Mouse (Mus musculus) brain, adult 10 weeks (tissue): ENCODE results near the gene Tm7sf2. TPM values are rescaled to one million over a fixed set of nuclear protein-coding genes. Genes with fewer than 3 reads are reported as not detected.

Source experiments
- polyA plus RNA-seq: library from polyadenylated mRNA; stranded (reverse); fragments of 350-450 nt; fragmentation: Illumina TruSeq; extraction: RNeasy Lipid Tissue Mini Kit (QIAGEN cat#74804); gene quantifications from one replicate; pipeline ENCODE4 v1.2.3, GENCODE M21; 2015; ENCODE audit warnings: low read depth, low replicate concordance

The Tm7sf2 gene
- polyA plus RNA-seq: 37.3 TPM

GRCm38 (mm10) chr19:6067724-6068415 is at the start of gene Tm7sf2:
Gene Tm7sf2 (minus strand): TSS chr19:6068373.

GRCm38 (mm10) chr19:6105586-6105985 is 37.4 kb upstream of the Tm7sf2 start, which contains the start of gene Naaladl1:
Gene Naaladl1 (plus strand): TSS chr19:6105782.

GRCm38 (mm10) chr19:6094119-6094518 is 25.9 kb upstream of the Tm7sf2 start, which contains the start of gene AC131692.1:
Gene AC131692.1 (plus strand): TSS chr19:6094419.

GRCm38 (mm10) chr19:6084478-6085248 is 16.5 kb upstream of the Tm7sf2 start, which contains the start of the genes Zfpl1 and Cdca5:
Gene Zfpl1 (minus strand): TSS chr19:6084956.
Gene Cdca5 (plus strand): TSS chr19:6084983.

GRCm38 (mm10) chr19:6082156-6082555 is 14.0 kb upstream of the Tm7sf2 start, which contains the start of gene Gm28374:
Gene Gm28374 (minus strand): TSS chr19:6082256.

GRCm38 (mm10) chr19:6079983-6080480 is 11.9 kb upstream of the Tm7sf2 start, which contains the start of gene Tmem262:
Gene Tmem262 (plus strand): TSS chr19:6080033.

GRCm38 (mm10) chr19:6076564-6077393 is 8.6 kb upstream of the Tm7sf2 start, which contains the start of gene Vps51:
Gene Vps51 (minus strand): TSS chr19:6077231.

GRCm38 (mm10) chr19:6061021-6061533 is 7.1 kb downstream of the Tm7sf2 start, which contains the start of gene Znhit2:
Gene Znhit2 (plus strand): TSS chr19:6061192.

GRCm38 (mm10) chr19:6057313-6058096 is 10.7 kb downstream of the Tm7sf2 start, which contains the start of the genes Mrpl49 and Fau:
Gene Mrpl49 (minus strand): TSS chr19:6057785.
Gene Fau (plus strand): TSS chr19:6057844.

GRCm38 (mm10) chr19:6046294-6047153 is 21.6 kb downstream of the Tm7sf2 start, which contains the start of gene Syvn1:
Gene Syvn1 (plus strand): TSS chr19:6046576.

GRCm38 (mm10) chr19:6015511-6016315 is 52.5 kb downstream of the Tm7sf2 start, which contains the start of gene Capn1:
Gene Capn1 (minus strand): TSS chr19:6015897.

Other genes with a start within 250 kb of the Tm7sf2 start
- 14.4 TPM for gene Frmd8, start 193.1 kb downstream of the Tm7sf2 start, polyA plus RNA-seq
- gene Slc25a45, start 190.6 kb downstream of the Tm7sf2 start, polyA plus RNA-seq: 5.1 TPM
- gene Tigd3, start 174.2 kb downstream of the Tm7sf2 start, polyA plus RNA-seq: 3.6 TPM
- gene Dpf2, start 155.4 kb downstream of the Tm7sf2 start, polyA plus RNA-seq: 58.0 TPM
- gene Cdc42ep2, start 143.6 kb downstream of the Tm7sf2 start, polyA plus RNA-seq: 9.0 TPM
- gene Pola2, start 104.2 kb downstream of the Tm7sf2 start, polyA plus RNA-seq: 7.5 TPM
- not detected for gene Slc22a20, start 82.2 kb downstream of the Tm7sf2 start, polyA plus RNA-seq
- gene Capn1, start 52.5 kb downstream of the Tm7sf2 start, polyA plus RNA-seq: 17.9 TPM
- 33.6 TPM for gene Syvn1, start 21.8 kb downstream of the Tm7sf2 start, polyA plus RNA-seq
- 61.3 TPM for gene Mrpl49, start 10.6 kb downstream of the Tm7sf2 start, polyA plus RNA-seq
- 1,093 TPM for gene Fau, start 10.5 kb downstream of the Tm7sf2 start, polyA plus RNA-seq
- 30.1 TPM for gene Znhit2, start 7.2 kb downstream of the Tm7sf2 start, polyA plus RNA-seq
- gene Vps51, start 8.9 kb upstream of the Tm7sf2 start, polyA plus RNA-seq: 58.5 TPM
- gene Tmem262, start 11.7 kb upstream of the Tm7sf2 start, polyA plus RNA-seq: not detected
- not detected for gene Gm28374, start 13.9 kb upstream of the Tm7sf2 start, polyA plus RNA-seq
- 47.7 TPM for gene Zfpl1, start 16.6 kb upstream of the Tm7sf2 start, polyA plus RNA-seq
- gene Cdca5, start 16.6 kb upstream of the Tm7sf2 start, polyA plus RNA-seq: 0.42 TPM
- not detected for gene AC131692.1, start 26.0 kb upstream of the Tm7sf2 start, polyA plus RNA-seq
- not detected for gene Naaladl1, start 37.4 kb upstream of the Tm7sf2 start, polyA plus RNA-seq
- gene Sac3d1, start 50.3 kb upstream of the Tm7sf2 start, polyA plus RNA-seq: 16.8 TPM
- gene Snx15, start 59.9 kb upstream of the Tm7sf2 start, polyA plus RNA-seq: 39.0 TPM
- not detected for gene Batf2, start 72.6 kb upstream of the Tm7sf2 start, polyA plus RNA-seq
- gene Arl2, start 73.2 kb upstream of the Tm7sf2 start, polyA plus RNA-seq: 91.3 TPM
- not detected for gene Majin, start 116.0 kb upstream of the Tm7sf2 start, polyA plus RNA-seq
- not detected for gene Gpha2, start 158.0 kb upstream of the Tm7sf2 start, polyA plus RNA-seq
- 120 TPM for gene Ppp2r5b, start 167.5 kb upstream of the Tm7sf2 start, polyA plus RNA-seq
- gene Atg2a, start 173.3 kb upstream of the Tm7sf2 start, polyA plus RNA-seq: 18.9 TPM
- 27.8 TPM for gene Ehd1, start 208.4 kb upstream of the Tm7sf2 start, polyA plus RNA-seq
- gene Cdc42bpg, start 238.1 kb upstream of the Tm7sf2 start, polyA plus RNA-seq: 2.4 TPM